Mouse (Mus musculus): ENCODE measurements around the gene Cckar. TPM values are rescaled to one million over a fixed set of nuclear protein-coding genes. Genes with fewer than 3 reads are reported as not detected.

Gene Cckar
- total RNA-seq, 1 experiment = not detected

DNA sequence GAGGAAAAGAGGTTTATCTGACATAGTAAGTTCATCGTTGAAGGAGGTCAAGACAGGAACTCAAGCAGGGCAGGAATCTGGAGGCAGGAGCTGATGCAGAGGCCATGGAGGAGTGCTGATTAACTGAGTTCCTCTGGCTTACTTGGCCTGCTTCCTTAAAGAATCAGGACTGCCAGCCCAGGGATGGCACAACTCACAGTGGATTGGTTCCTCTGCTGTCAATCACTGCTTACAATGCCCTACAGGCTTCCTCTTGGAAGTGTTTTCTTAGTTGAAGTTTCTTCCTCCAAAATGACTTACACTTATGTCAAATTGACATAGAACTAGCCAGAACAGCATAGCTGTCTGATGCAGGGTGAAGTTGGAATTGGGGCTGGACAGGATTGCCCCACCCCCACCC lies 45.1 kb downstream of the Cckar start:
- in situ Hi-C loops (cut with MboI; ENCODE audit: low sequenced_read_pairs in 2 of 2, unreplicated experiment in 2 of 2) = no loop called here
- Histone ChIP-seq H3K9me3 (ENCODE audit: control insufficient read depth, insufficient read depth, low read depth, low read length) (no peaks in the 10 kb centered on the region), H3K27ac (ENCODE audit: insufficient read depth, low read depth, low read length, poor library complexity, severe bottlenecking) (no peak overlapping the region), H3K4me3 (ENCODE audit: insufficient read depth in 1 of 2, low read depth in 1 of 2, low read length in 2 of 2, poor library complexity in 1 of 2, severe bottlenecking in 1 of 2) (no peak overlapping the region), H3K36me3 (ENCODE audit: control insufficient read depth, insufficient read depth, low read length, poor library complexity, severe bottlenecking) (peaks cover 9% of the 10 kb centered on the region), H3K9ac (ENCODE audit: insufficient read depth, low read depth, low read length, poor library complexity, severe bottlenecking) (no peak overlapping the region), H3K4me1 (ENCODE audit: control insufficient read depth in 2 of 2, insufficient read depth in 2 of 2, low read length in 2 of 2, poor library complexity in 1 of 2) (peaks cover 4 to 17% of the 10 kb centered on the region in 2 experiments; a peak in 3 of 4 replicates)
- TF ChIP-seq MAFK (IDR thresholded peaks at IDR 0.05; ENCODE audit: insufficient read depth, low read depth, low read length) = no peak
- no peak for DNase-seq (ENCODE audit: low read depth, low spot score)

DNA sequence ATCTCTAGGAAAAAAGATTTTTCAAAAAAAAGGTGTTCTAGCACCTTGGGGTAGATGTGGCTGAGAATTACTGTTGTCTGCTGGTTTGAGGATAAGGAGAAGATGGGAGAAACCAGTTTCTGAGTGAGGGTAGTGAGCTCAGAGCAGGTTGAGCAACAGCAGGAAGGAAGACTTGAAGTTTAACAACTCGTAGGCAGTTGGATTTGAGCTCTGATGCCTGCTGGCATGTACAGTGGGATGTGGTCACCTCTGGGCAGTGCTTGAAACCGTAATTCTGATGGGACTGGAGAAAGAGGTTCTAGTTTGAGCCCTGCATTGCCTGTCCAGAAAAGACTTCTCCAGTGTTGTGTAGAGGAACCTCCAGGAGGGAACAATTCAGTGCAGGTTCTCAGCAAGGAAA lies 46.0 kb downstream of the Cckar start:
- no peak overlapping the region for H3K27ac ChIP-seq (ENCODE audit: insufficient read depth, low read depth, low read length, poor library complexity, severe bottlenecking)
- TF ChIP-seq HCFC1 (IDR thresholded peaks at IDR 0.05; ENCODE audit: borderline replicate concordance, insufficient read depth, low read length) (no peak), ZNF384 (IDR thresholded peaks at IDR 0.05; ENCODE audit: low read depth, low read length) (no peak), MAFK (IDR thresholded peaks at IDR 0.05; ENCODE audit: insufficient read depth, low read depth, low read length) (no peak), CHD2 (IDR thresholded peaks at IDR 0.05; ENCODE audit: low read depth, low read length) (no peak), ZC3H11A (IDR thresholded peaks at IDR 0.05; ENCODE audit: borderline replicate concordance, low read depth, low read length) (no peak)
- no peak overlapping the region for H3K9ac ChIP-seq (ENCODE audit: insufficient read depth, low read depth, low read length, poor library complexity, severe bottlenecking)
- no peaks in the 10 kb centered on the region for H3K9me3 ChIP-seq (ENCODE audit: control insufficient read depth, insufficient read depth, low read depth, low read length)
- H3K4me3 ChIP-seq (ENCODE audit: insufficient read depth in 1 of 2, low read depth in 1 of 2, low read length in 2 of 2, poor library complexity in 1 of 2, severe bottlenecking in 1 of 2) = no peak overlapping the region
- DNase-seq (ENCODE audit: low read depth, low spot score) = no peak
- in situ Hi-C loops (cut with MboI; ENCODE audit: low sequenced_read_pairs in 2 of 2, unreplicated experiment in 2 of 2) = no loop called here
- peaks cover 4 to 15% of the 10 kb centered on the region in 2 experiments; a peak in 3 of 4 replicates for H3K4me1 ChIP-seq (ENCODE audit: control insufficient read depth in 2 of 2, insufficient read depth in 2 of 2, low read length in 2 of 2, poor library complexity in 1 of 2)
- peaks cover 12% of the 10 kb centered on the region for H3K36me3 ChIP-seq (ENCODE audit: control insufficient read depth, insufficient read depth, low read length, poor library complexity, severe bottlenecking)

DNA sequence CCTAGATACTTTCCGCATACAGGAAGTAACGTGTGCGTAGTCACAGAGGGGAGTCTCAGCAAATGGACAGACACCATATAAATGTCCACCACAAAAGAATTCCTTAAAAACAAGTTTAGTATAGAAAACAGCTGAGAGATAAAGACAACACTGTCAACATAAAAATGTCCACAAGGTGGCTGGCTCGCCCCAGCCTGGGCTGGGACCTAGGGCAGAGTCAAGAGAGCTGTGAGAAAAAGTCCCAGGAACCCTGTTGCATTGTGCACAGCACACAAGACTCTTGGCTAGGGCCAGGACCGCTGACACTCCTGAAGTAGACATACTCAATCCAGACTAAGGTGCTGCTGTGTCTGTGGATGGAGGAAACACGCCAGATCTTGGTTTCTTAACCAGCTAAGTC lies 49.6 kb downstream of the Cckar start:
- Histone ChIP-seq H3K9me3 (ENCODE audit: control insufficient read depth, insufficient read depth, low read depth, low read length) (no peaks in the 10 kb centered on the region), H3K4me3 (ENCODE audit: insufficient read depth in 1 of 2, low read depth in 1 of 2, low read length in 2 of 2, poor library complexity in 1 of 2, severe bottlenecking in 1 of 2) (no peak overlapping the region), H3K9ac (ENCODE audit: insufficient read depth, low read depth, low read length, poor library complexity, severe bottlenecking) (no peak overlapping the region), H3K4me1 (ENCODE audit: control insufficient read depth in 2 of 2, insufficient read depth in 2 of 2, low read length in 2 of 2, poor library complexity in 1 of 2) (peaks cover 4 to 9% of the 10 kb centered on the region in 2 experiments; a peak in 2 of 4 replicates), H3K27ac (ENCODE audit: insufficient read depth, low read depth, low read length, poor library complexity, severe bottlenecking) (no peak overlapping the region), H3K36me3 (ENCODE audit: control insufficient read depth, insufficient read depth, low read length, poor library complexity, severe bottlenecking) (peaks cover 20% of the 10 kb centered on the region)
- TF ChIP-seq MAFK (IDR thresholded peaks at IDR 0.05; ENCODE audit: insufficient read depth, low read depth, low read length) = no peak
- TF ChIP-seq ZC3H11A (IDR thresholded peaks at IDR 0.05; ENCODE audit: borderline replicate concordance, low read depth, low read length) = peak; percentile 45; the same call in 1 of the 2 replicates
- no peak for DNase-seq (ENCODE audit: low read depth, low spot score)
- in situ Hi-C loops (cut with MboI; ENCODE audit: low sequenced_read_pairs in 2 of 2, unreplicated experiment in 2 of 2) = no loop called here

DNA sequence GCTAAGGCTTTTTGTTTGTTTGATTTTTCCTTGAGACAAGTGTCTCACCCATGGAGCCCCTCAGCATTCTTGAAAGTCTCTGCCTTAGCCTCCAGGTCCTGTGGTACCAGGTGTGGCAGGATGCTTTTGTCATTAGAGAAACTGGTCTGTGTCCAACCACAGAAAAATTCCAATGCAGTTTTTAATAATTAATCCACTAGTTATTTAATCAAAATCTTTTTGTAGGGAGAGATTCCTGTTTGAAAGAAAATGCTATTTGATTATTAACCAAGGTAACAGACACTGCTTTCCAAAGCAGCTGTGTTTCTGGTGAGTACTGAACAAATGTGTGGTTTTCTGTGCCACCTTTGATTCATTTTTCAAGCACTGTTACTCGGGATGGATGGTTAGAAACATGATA lies 50.9 kb downstream of the Cckar start:
- TF ChIP-seq CHD2 (IDR thresholded peaks at IDR 0.05; ENCODE audit: low read depth, low read length) (no peak), MAFK (IDR thresholded peaks at IDR 0.05; ENCODE audit: insufficient read depth, low read depth, low read length) (no peak), ZC3H11A (IDR thresholded peaks at IDR 0.05; ENCODE audit: borderline replicate concordance, low read depth, low read length) (no peak), HCFC1 (IDR thresholded peaks at IDR 0.05; ENCODE audit: borderline replicate concordance, insufficient read depth, low read length) (no peak), ZNF384 (IDR thresholded peaks at IDR 0.05; ENCODE audit: low read depth, low read length) (no peak)
- DNase-seq (ENCODE audit: low read depth, low spot score) = no peak
- in situ Hi-C loops (cut with MboI; ENCODE audit: low sequenced_read_pairs in 2 of 2, unreplicated experiment in 2 of 2) = no loop called here
- Histone ChIP-seq H3K9me3 (ENCODE audit: control insufficient read depth, insufficient read depth, low read depth, low read length) (no peaks in the 10 kb centered on the region), H3K27ac (ENCODE audit: insufficient read depth, low read depth, low read length, poor library complexity, severe bottlenecking) (no peak overlapping the region), H3K9ac (ENCODE audit: insufficient read depth, low read depth, low read length, poor library complexity, severe bottlenecking) (no peak overlapping the region), H3K36me3 (ENCODE audit: control insufficient read depth, insufficient read depth, low read length, poor library complexity, severe bottlenecking) (peaks cover 27% of the 10 kb centered on the region), H3K4me1 (ENCODE audit: control insufficient read depth in 2 of 2, insufficient read depth in 2 of 2, low read length in 2 of 2, poor library complexity in 1 of 2) (peaks cover 4 to 9% of the 10 kb centered on the region in 2 experiments; a peak in 2 of 4 replicates), H3K4me3 (ENCODE audit: insufficient read depth in 1 of 2, low read depth in 1 of 2, low read length in 2 of 2, poor library complexity in 1 of 2, severe bottlenecking in 1 of 2) (no peak overlapping the region)

Other genes starting within 250 kb of the Cckar start
- gene Rbpj, start 241.6 kb downstream of the Cckar start, total RNA-seq (2012; rRNA removed) = 159 and 188 TPM in 2 replicates
- gene Tbc1d19, start 101.9 kb upstream of the Cckar start, total RNA-seq (2012; rRNA removed) = 19.2 and 20.6 TPM in 2 replicates

Data from ES-E14 (cell line).